Mouse (Mus musculus): ENCODE measurements around the gene Gm45837. TPM values are rescaled to one million over a fixed set of nuclear protein-coding genes. Genes with fewer than 3 reads are reported as not detected.

The Gm45837 gene
- polyA plus RNA-seq (2012; fragmentation: generic; extraction: Trizol) = not detected

GRCm38 (mm10) chr7:101410267-101410936 is at the start of gene Gm45837:
Gene Gm45837, plus strand, starts transcription at chr7:101410886.

DNA sequence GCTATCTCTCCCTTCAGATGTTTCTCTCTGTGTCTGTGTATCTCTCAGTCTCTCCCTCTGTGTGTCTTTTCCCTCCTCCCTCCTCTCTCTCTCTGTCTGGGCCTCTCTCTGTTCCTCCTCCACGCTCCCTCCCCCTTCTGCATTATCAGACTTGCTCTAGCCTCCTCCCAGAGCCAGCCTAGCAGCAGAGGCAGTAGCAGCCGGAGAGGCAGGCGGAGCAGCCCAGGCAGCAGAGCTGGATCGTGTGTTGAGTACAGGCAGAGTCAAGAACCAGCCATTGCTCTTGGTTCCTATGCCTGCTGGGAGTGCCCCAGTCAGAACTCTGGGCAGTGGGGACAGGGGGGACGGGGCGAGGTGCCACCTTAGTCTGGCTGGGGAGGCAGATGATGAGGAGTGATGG is 10.8 kb downstream of the Gm45837 start, which contains the start of gene Pde2a:
Gene Pde2a (plus strand): TSS at position 163 of the 400 bp plus-strand sequence.

Other genes with a start within 250 kb of the Gm45837 start
- 10 to 100 TPM in 1 of 2 experiments, 1 to 10 TPM in 1; 5.5 to 10.1 TPM for gene Atg16l2, start 108.6 kb upstream of the Gm45837 start, polyA plus RNA-seq (2012; fragmentation: generic; extraction: Trizol)
- gene Stard10, start 93.8 kb upstream of the Gm45837 start, polyA plus RNA-seq (2012; fragmentation: generic; extraction: Trizol) = 10 to 100 TPM in 1 of 2 experiments, 1 to 10 TPM in 1; 8.7 to 13.5 TPM
- 10 to 100 TPM; 14.2 to 84.1 TPM for gene Arap1, start 62.8 kb upstream of the Gm45837 start, polyA plus RNA-seq (2012; fragmentation: generic; extraction: Trizol)
- under 1 TPM; 0.06 to 0.08 TPM for gene Pde2a, start 10.8 kb downstream of the Gm45837 start, polyA plus RNA-seq (2012; fragmentation: generic; extraction: Trizol)
- gene Art2b, start 174.7 kb downstream of the Gm45837 start, polyA plus RNA-seq (2012; fragmentation: generic; extraction: Trizol) = not detected